22 mouse cellular contexts compared by ENCODE assay signal in genomic region chr5:115850250-115851028, GRCm38 (mm10). TPM values are rescaled to one million over a fixed set of nuclear protein-coding genes. Genes with fewer than 3 reads are reported as not detected.
DNase-seq lines count a peak whose midpoint lies in the region; ATAC-seq lines count a peak whose summit lies in the region.
"Had no signal": no experiment of that assay in that cellular context is flagged by ENCODE, and none has a peak within 500 bp of the region (broad histone marks: within the 10 kb centered on the region; RNA-seq: fewer than 3 reads in every experiment).

No protein-coding gene starts in this region.

- H3K4me2 ChIP-seq in embryonic facial prominence, embryonic 13.5 days = no peak overlapping the region
- H3K4me2 ChIP-seq in hindbrain, embryonic 14.5 days (replicated peaks) = no peak overlapping the region
- H3K4me2 ChIP-seq: embryonic facial prominence, embryonic 15.5 days; heart, embryonic 11.5 days; hindbrain, embryonic 12.5 days; limb, embryonic 15.5 days had no signal

- H3K9ac ChIP-seq in embryonic facial prominence, embryonic 13.5 days = no peak overlapping the region
- no peak overlapping the region for H3K9ac ChIP-seq in hindbrain, embryonic 14.5 days
- H3K9ac ChIP-seq: embryonic facial prominence, embryonic 15.5 days; hindbrain, embryonic 12.5 days; limb, embryonic 15.5 days had no signal

- no peaks in the 10 kb centered on the region for H3K27me3 ChIP-seq in embryonic facial prominence, embryonic 13.5 days
- H3K27me3 ChIP-seq in embryonic facial prominence, embryonic 10.5 days (replicated peaks; ENCODE audit: low read depth, poor library complexity, severe bottlenecking) = no peaks in the 10 kb centered on the region
- no peaks in the 10 kb centered on the region for H3K27me3 ChIP-seq in hindbrain, embryonic 14.5 days (ENCODE audit: control insufficient read depth, insufficient read depth, low read length)
- H3K27me3 ChIP-seq: embryonic facial prominence, embryonic 15.5 days; hindbrain, embryonic 12.5 days; limb, embryonic 15.5 days; Patski had no signal

- DNase-seq in embryonic facial prominence, embryonic 10.5 days (ENCODE audit: low spot score) = no peak
- peak; percentile 83 for DNase-seq in kidney, adult 9 months
- no peak for DNase-seq in kidney, postnatal 10 days
- DNase-seq in kidney, postnatal 36 days = peak; percentile 73 to 74
- DNase-seq in skeletal muscle tissue, adult 2 months (ENCODE audit: low read depth, low spot score) = peak; percentile 16
- DNase-seq in cerebellum, adult 11 months = no peak
- DNase-seq in hindbrain, embryonic 14.5 days (ENCODE audit: low spot score) = no peak
- DNase-seq: adrenal gland, adult 8-10 months; cerebellum, postnatal 10 days; heart, postnatal 14 days; lung, postnatal 10 days; midbrain, embryonic 14.5 days; right cerebral cortex, postnatal 4 days; thymus, postnatal 14 days had no signal

- H3K36me3 ChIP-seq in embryonic facial prominence, embryonic 13.5 days = peaks cover 41% of the 10 kb centered on the region
- peaks cover 89% of the 10 kb centered on the region for H3K36me3 ChIP-seq in embryonic facial prominence, embryonic 10.5 days (replicated peaks)
- H3K36me3 ChIP-seq in hindbrain, embryonic 14.5 days (replicated peaks; ENCODE audit: control insufficient read depth, insufficient read depth) = no peaks in the 10 kb centered on the region

- H3K4me3 ChIP-seq in embryonic facial prominence, embryonic 13.5 days = no peak overlapping the region
- H3K4me3 ChIP-seq in embryonic facial prominence, embryonic 10.5 days = no peak overlapping the region
- H3K4me3 ChIP-seq in hindbrain, embryonic 14.5 days (replicated peaks; ENCODE audit: low read length) = no peak overlapping the region
- H3K4me3 ChIP-seq: embryonic facial prominence, embryonic 15.5 days; forebrain, embryonic 10.5 days; hindbrain, embryonic 12.5 days; limb, embryonic 15.5 days had no signal

- 78% methylated on average over 17 of the region's 17 CpGs for WGBS in embryonic facial prominence, embryonic 13.5 days
- WGBS in embryonic facial prominence, embryonic 10.5 days = 90% methylated on average over 17 of the region's 17 CpGs
- 90% methylated on average over 17 of the region's 17 CpGs for WGBS in hindbrain, embryonic 14.5 days

- no peaks in the 10 kb centered on the region for H3K9me3 ChIP-seq in embryonic facial prominence, embryonic 13.5 days
- H3K9me3 ChIP-seq in embryonic facial prominence, embryonic 10.5 days = no peaks in the 10 kb centered on the region
- no peaks in the 10 kb centered on the region for H3K9me3 ChIP-seq in hindbrain, embryonic 14.5 days (ENCODE audit: control insufficient read depth, low read length)
- H3K9me3 ChIP-seq: embryonic facial prominence, embryonic 15.5 days; hindbrain, embryonic 12.5 days; limb, embryonic 15.5 days had no signal

- peaks cover 14% of the 10 kb centered on the region for H3K4me1 ChIP-seq in embryonic facial prominence, embryonic 13.5 days
- H3K4me1 ChIP-seq in embryonic facial prominence, embryonic 10.5 days = peaks cover 10% of the 10 kb centered on the region
- H3K4me1 ChIP-seq in hindbrain, embryonic 14.5 days (replicated peaks; ENCODE audit: control insufficient read depth, insufficient read depth, low read length) = peaks cover 4% of the 10 kb centered on the region; the same call in 1 of the 2 replicates

- H3K27ac ChIP-seq in embryonic facial prominence, embryonic 13.5 days = 0 out of 2 replicates have a peak overlapping the region, but pooled peaks have one; percentile 0
- H3K27ac ChIP-seq in embryonic facial prominence, embryonic 10.5 days (replicated peaks) = no peak overlapping the region
- H3K27ac ChIP-seq in hindbrain, embryonic 14.5 days = no peak overlapping the region
- H3K27ac ChIP-seq: embryonic facial prominence, embryonic 15.5 days; forebrain, embryonic 10.5 days; hindbrain, embryonic 12.5 days; limb, embryonic 15.5 days had no signal

- no peak for ATAC-seq in embryonic facial prominence, embryonic 13.5 days (ENCODE audit: insufficient number of reproducible peaks, insufficient read depth, low FRiP score, low TSS enrichment, low read depth)
- ATAC-seq in hindbrain, embryonic 14.5 days (ENCODE audit: low FRiP score) = no peak
- ATAC-seq: inflammation-experienced regulatory T-cells, adult 6 months; Patski had no signal

RNA-seq across cellular contexts. Expression of gene Cit, which starts 5.4 kb away (rescaled TPM):
- polyA plus RNA-seq in embryonic facial prominence, embryonic 13.5 days (2015; fragmentation: Nextera tagmentation; extraction: Ambion mirVana) = 31.6 and 35.9 TPM in 2 replicates
- 41.3 and 44.0 TPM in 2 replicates for polyA plus RNA-seq in embryonic facial prominence, embryonic 10.5 days (2016; fragmentation: Nextera tagmentation; extraction: Ambion mirVana)
- 27.0 and 27.5 TPM in 2 replicates for polyA plus RNA-seq in hindbrain, embryonic 14.5 days (2014; fragmentation: Nextera tagmentation; extraction: Ambion mirVana)

Comparison
In these comparisons a context has a peak if more than half of its experiments do, and no peak if none do; other contexts are left out.
1. DNase-seq: peak in kidney, adult 9 months (single experiment), kidney, postnatal 36 days (2 of 2) and skeletal muscle tissue, adult 2 months (single experiment); none in embryonic facial prominence, embryonic 10.5 days (single experiment), kidney, postnatal 10 days (single experiment), cerebellum, adult 11 months (single experiment) and hindbrain, embryonic 14.5 days (single experiment).